Mouse (Mus musculus) G1E (cell line): ENCODE measurements at regions not wholly inside any gene's neighbourhood (a gene's known extent, or its start where the extent isn't known, plus 50 kb on each side); places are given as distances from the start of the nearest gene placed in this dataset.

Experiments used
- CTCF ChIP-seq: IDR thresholded peaks from 2 replicates; pipeline ENCODE4 v1.5.1; 2012; ENCODE audit warnings: low read depth, low read length, inconsistent platforms, mixed read lengths
- GATA1 ChIP-seq: IDR thresholded peaks from 2 replicates; pipeline ENCODE4 v1.6.1; 2012; ENCODE audit warnings: borderline replicate concordance, low read length, inconsistent platforms, mixed read lengths
- TAL1 ChIP-seq: conservative IDR thresholded peaks from 2 replicates; pipeline ENCODE4 v1.6.1; 2012; ENCODE audit warnings: low read depth, low read length, inconsistent platforms, mixed read lengths

DNA sequence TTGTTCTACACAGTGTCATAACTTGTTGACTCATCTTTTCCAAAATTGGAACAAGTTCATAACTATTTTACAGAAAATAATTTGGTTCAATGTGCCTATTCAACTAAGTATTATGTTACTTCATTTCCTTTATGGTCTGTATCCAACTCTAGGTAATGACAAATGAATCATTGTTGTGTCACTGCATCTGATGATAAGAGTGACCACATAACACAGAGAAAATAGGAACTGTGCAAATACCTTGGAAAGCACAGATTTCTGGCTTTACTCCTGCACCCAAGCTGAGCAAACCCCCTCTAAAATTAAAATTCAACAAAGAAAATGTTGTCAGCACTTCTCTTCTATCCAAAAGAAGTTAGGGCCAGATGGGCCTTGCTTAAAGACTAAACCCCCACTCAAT lies 540.7 kb upstream of the Rag2 start:
- no peak for TF ChIP-seq CTCF
- TF ChIP-seq GATA1: no peak
- TF ChIP-seq TAL1: no peak
